Mouse (Mus musculus) common myeloid progenitor, adult 5-6 weeks (primary cell): ENCODE results near the gene Cyba. TPM values are rescaled to one million over a fixed set of nuclear protein-coding genes. Genes with fewer than 3 reads are reported as not detected.

Experiments
- ATAC-seq: replicated peaks from 2 replicates; pipeline ENCODE4 v1.8.0; 2016; ENCODE audit warnings: low read depth, mild to moderate bottlenecking, moderate TSS enrichment, inconsistent platforms; ENCODE audit not compliant: poor library complexity, severe bottlenecking
- total RNA-seq: library from RNA; stranded (forward); fragments of 200-1000, 187-1606 nt; gene quantifications from 2 replicates; pipeline ENCODE4 v1.2.3, GENCODE M21; 2017

The Cyba gene
- total RNA-seq, 1 experiment from 2014 or later: 42.2 TPM

DNA sequence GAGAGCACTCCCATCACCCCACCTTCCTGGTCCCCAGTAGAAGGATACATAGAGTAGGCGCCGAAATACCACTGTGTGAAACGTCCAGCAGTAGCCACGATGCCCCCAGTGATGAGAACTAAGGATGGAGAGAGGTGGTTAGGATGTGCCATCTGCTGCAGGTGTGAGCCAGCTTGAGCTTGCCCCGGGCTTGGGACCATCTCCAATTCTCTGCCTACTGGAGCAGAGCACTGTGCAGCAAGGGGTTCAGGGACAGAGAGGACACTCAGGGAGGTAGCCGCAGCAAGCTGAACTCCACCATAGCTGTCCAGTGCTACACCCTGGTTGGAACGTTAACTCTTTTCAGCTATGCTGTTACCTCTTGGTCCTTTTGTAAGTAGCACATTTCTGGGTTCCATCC is 5.1 kb downstream of the Cyba start:
- no peak for ATAC-seq

DNA sequence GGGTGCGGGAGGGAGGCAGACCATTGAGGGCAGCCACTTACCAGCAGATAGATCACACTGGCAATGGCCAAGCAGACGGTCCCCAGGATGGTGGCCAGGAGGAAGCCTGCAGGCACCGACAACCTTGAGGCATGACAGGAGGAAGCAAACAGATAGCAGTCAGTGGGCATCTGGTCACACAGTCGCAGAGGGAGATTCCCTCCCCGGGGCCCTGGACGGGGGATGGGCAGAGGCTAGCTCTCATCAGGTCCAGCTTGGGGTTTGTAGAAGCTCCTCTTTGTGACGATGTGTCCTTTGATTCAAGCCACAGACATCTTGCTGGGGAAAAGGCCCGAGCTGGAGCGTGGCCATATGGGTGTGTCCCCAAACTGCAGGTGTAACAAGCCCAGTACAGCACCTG is 6.6 kb downstream of the Cyba start:
- ATAC-seq: no peak

DNA sequence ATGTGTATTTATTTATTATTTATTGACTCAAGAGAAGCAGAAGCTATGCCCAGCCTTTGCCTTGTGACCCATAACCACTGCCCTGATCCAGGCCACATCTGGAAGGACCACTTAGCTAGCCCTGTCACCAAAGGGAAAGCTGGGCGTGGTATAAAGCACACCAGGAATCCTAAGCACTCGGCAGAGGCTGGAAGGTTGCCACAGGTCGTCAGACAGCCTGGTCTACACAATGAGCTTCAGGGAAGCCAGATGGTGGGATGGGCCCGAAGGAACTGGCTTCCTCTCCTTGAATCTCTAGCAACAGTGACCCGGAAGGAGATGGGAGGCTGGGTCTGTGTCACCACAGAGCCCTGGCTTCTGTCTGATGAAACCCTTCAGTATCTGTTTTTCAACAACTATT is 9.1 kb downstream of the Cyba start:
- ATAC-seq: no peak

DNA sequence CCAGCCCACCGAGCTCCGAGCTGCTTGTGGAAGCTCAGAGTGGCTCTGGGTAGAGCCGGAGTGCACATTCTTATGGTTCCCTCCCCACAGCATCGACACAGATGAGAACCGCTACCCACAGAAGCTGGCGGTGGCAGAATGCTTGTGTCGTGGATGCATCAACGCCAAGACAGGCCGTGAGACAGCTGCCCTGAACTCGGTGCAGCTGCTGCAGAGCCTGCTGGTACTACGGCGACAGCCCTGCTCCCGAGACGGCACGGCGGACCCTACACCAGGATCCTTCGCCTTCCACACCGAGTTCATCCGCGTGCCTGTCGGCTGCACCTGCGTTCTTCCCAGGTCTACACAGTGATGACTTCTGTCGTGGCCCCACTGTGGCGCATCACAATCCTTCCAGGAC is 9.5 kb downstream of the Cyba start:
- no peak for ATAC-seq

DNA sequence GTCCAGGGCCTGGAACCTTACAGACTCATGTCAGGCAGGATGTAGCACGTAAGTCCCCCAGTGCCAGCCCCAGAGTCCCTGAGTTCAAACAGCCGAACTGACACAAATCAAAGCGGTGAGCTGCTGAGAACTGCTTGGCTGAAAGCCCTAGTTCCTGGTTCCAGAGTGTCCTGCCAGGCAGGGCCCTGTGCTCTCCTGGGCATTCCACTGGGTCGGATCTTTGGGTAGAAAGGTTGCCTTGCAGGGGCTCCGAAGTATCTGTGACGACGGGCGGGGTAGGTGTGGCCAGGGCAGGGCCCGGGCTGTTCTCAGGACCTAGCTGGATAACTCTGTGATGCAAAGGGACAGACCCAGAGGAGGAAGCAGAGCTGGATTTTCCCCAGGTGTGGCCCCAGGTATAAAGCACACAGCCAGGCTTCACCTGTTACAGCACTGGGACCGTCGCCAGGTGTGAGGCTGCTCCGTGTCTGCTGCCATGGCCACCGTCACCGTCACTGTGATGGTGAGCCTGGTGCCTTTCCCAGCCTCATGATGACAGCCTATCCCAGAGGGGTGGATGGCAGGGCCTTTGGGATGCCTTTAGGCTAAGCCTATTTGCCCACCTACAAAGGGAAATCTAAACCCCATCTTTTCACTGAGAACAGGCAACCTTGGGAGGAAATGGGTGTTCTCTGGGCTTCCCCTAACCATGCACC is 11.2 kb downstream of the Cyba start, which contains the start of gene Il17c:
Gene Il17c (plus strand): TSS at position 645 of the 695 bp plus-strand sequence.
- ATAC-seq: no peak

DNA sequence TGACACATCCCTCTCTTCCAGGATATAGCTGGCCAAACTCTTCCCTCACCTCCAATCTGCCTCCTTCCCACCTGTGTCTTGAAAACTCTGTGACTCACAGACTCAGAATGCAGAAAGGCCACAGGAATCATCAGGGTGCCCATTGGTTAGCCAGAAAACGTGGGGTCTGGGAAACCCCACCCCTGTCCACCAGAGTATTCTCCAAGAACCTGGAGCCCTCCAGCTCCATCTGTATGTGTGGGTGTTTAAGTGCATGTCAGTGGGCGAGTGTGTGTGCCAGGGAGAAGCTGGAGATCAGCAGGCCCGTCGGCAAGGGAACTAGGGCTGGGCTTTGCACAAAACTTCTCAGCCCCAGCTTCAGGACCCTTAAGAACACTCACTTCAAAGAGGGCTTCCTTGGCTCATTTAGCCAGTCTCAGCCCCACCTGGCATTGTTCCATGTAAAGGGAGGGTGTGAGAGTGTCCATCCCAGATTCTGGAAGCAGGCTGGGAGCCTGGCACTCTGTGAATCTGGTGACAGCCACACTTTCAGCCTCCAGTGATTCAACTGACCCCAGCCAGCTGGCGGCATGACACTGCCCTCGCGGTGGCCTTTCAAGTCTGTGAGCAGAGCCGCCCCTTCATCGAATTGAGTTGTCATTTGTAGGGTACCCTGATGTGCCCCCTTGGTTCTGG is 12.7 kb downstream of the Cyba start:
- no peak for ATAC-seq

DNA sequence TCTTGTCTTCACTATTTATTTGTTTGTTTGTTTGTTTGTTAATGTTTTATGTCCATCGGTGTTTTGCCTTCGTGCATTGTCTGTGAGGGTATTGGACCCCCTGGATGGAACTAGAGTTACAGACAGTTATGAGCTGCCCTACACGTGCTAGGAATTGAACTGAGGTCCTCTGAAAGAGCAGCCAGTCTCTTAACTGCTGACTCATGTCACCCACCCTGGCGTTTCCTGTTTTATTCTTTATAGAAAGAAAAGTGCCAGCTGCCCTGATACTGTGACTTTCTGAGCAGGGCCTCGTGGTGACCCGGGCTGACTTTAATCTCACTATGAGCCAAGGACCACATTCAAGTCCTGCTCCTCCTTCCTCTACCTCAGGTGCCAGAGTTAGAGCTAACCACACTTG is 17.2 kb downstream of the Cyba start:
- ATAC-seq: peak; percentile 61

DNA sequence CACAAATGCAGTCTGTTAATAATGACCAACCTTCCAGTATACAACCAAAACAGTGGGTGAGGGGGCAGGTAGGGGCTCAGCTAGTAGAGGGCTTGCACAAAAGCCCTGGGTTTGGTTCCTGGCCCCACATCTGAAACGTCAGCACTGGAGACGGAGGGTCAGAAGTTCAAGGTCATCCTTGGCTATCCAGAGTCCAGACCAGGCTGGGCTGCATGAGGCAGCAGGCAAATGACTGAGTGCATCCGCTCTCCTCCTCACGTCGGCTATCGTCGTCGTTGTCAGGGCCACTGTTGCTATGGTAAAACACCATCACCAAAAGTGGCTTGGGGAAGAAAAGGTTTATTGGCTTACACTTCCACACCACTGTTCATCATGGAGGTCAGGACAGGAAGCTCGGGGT is 18.4 kb downstream of the Cyba start:
- no peak for ATAC-seq

DNA sequence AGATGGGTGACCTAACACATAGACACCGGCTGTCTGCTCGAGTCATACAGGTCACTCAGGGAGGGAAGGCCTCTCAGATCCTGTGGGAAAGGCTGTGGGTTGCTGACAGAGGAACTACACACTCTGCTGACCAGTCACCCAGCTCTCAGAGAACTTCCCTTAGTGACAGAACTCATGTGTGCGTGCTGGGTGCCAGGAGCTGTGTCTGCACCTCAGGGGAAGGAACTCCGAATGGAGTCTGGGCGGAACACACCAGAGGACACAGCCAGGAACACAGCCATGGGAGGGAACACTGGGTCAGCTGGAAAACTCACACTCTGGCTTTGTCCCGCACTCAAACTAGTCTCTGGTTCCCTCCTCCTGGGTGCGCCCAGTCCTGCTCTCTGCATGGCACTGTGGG is 25.1 kb downstream of the Cyba start:
- ATAC-seq: no peak

DNA sequence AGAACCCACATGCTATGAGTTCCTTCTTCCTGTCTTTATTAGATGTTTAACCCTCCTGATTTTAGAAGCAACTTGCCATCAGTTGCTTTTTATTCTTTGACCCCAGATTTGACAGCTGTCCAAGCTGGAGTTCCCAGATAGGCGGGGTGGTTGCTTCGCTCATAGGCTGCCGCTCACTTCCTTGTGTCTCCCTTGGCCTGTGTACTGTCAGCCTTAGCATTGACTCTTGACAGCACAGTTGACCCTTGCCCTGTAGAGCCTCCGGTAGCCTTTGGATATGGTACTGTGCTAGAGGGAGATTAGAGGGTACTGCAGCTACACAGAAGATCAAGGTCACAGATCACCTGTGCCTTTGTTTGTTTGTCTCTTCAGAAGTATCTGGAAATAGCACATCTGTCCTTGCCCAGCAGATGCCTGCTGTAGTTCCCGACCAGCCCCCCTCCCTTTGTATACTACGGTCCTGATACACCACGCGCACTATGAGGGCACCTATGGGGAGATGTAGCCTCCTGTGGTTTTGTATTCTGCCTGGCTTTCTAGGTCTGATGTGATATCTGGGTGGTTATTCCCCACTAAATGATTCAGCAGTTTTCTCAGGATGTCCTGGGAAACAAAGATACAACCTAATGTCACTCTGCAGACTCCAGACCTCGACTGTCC is 27.5 kb downstream of the Cyba start:
- ATAC-seq: peak; percentile 53

DNA sequence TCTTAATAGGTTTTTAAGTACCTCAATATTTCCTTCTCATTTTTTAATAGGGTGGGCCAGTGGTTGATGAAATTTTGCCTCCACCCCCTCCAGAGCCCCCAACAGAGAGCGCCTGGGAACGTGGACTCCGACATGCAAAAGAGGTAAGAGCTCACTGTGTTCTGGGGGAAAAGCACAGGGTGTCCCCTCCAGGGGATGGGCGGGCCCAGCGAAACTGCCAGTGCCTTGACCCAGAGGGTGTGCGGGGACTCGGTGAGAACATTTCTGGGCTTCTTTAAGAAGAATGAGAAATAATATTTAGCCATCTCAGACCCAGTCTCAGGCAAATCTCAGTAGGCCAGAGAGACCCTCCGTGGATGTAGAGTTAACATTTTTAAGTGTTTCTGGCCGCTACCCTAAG is 34.5 kb downstream of the Cyba start:
- ATAC-seq: no peak

DNA sequence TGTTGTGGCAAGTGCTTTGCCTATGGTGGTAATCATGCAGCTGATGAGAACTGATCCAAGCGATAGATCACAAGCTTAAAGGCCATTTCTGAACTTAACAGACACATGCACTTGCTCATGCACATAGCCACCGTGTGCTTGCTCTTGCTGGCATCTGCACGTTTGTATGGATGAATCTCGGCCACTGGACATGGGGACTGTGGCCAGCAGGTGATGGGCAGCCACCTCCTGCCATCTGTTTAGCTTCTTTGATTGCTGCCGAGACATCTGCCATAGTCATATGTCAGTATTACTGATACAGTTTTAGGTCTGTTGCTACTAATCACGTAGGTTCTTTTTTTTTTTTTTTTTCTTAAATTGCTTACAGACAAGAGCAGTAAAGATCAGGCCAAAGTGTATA is 37.4 kb downstream of the Cyba start:
- no peak for ATAC-seq

DNA sequence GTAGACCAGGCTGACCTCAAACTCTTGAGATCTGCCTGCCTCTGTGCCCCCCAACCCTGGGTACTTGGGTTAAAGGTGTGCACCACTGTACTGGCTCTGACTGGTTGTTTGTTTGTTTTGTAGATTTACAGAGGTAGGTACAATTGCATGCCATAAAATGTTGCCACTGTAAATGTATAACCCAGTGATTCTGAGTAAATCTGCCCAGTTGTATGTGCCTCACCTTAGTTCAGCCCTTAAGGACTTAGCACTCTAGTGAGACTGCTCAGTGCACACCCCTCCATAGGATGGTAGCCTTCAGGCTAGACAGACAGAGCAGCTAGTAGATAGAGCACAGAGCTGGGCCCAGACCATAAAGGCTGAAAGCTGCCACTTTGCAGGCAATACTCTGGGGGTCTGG is 39.0 kb downstream of the Cyba start:
- no peak for ATAC-seq

DNA sequence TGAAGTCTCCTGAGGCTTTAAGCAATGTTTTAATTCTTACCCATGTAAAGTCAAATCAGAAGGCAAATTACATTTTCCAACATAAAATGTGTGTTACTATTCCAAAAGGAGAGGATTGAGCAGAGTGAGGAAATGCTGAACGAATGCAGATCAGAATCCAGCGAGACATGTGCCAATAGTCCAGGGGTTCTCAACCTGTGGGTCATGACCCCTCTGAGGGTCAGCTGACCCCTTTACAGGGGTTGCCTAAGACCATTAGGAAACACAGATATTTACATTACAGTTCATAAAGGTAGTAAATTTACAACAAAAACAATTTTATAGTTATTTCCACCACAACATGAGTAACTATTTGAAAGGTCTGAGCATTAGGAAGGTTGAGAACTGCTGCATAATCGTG is 42.0 kb downstream of the Cyba start:
- no peak for ATAC-seq

DNA sequence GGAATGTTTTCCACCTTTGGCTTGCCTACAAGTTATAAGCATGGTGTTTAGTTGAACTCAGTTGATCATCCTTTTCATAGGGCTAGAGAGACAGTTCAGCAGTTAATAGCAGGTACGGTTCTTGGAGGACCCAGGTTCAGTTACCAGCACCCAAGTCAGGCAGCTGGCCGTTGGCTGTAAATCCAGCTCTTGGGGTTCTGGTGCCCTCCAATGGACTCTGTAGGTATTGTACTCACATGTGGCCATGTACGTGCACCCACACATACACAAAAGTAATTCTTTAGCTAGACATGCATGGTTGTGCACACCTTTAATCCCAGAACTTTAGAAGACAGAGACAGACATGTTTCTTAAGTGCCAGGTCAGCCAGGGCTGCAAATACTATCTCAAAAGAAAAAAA is 43.4 kb downstream of the Cyba start:
- ATAC-seq: no peak

DNA sequence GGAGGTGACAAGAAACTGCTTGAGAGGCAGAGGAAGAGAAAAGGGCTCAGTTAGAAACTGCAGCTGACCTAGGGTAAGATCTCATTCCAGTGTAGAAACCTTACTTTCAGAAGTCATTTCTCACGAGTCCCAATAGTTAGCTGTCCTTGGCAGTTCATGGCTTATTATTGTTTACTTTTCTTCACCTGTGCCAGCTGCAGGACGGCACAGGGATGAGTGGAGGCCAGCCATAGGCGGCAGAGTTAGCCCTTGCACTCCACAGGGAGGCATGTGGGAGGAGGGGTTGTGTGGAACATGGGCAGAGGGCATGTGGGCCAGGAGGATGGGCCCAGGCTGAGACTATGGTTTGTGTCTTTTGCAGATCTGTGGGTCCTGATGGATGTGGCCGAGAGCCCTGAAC is 49.7 kb downstream of the Cyba start:
- ATAC-seq: no peak

DNA sequence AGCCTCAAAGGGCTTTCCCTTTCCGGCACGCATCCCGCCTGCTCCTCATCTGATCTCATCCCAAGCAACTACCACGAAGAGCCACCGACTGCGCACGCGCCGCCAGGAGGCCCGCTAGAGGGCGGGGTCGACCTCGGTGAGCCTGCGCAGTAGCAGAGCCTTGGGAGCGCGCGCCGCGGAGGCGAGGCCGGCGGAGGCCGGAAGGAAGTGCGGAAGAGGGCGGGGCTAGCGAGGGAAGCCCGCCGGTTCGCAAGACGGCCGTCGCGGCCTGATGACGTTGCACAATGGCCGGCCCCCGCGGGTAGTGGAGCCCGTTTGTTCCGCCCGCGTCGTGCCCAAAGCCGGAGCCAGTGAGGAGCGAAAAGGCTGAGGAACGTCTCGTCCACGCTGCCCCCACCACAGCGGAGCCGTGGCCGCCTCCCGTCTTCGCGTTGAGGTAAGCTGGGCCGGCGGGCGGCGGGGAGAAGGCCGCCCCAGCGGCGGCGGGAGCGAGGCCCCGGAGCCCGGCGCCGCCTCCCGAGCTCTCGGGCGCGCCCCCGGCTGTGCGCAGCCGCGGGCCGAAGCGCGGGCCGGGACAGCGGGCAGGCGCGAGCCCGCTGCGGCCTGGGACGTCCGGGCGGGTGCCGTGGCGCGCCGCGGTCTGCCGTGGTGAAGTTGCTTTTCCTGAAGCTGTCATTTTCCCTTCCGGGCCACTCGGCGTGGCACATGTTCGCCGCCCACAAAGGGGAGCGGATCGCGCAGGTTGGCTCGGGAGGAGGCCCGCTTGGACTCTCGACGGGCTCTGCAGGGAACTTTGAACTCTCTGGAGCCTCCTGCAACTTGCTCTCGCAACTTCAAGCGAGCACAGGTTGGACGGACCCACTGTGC is 56.1 kb downstream of the Cyba start, which contains the start of gene Zc3h18:
Gene Zc3h18 (plus strand): TSS at position 245 of the 867 bp plus-strand sequence.
- peak; percentile 92 for ATAC-seq

DNA sequence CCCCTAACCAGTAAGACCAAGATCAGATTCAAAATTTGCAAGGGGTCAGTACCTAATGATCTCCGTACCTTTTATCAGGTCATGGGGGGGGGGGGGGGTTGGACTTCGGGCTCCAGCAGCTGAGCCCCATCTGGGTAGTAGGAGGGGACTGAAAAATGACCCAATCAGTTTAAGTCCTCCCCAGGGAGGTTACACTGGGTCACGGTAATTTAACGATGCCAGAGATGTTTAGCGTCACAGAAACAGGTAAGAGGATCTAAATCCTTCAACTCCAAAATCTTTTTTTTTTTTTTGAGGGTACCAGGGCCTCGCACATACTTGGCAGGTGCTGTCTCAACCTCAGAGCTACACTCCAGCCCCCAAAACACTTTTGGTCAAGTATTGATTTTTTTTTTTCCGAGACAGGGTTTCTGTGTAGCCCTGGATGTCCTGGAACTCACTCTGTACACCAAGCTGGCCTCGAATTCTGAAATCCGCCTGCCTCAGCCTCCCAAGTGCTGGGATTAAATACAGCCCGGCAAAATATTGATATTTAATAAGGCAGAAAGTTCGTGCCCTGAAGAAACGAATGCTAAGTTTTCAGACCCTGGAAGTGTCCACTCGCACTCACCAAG is 56.9 kb downstream of the Cyba start:
- no peak for ATAC-seq

DNA sequence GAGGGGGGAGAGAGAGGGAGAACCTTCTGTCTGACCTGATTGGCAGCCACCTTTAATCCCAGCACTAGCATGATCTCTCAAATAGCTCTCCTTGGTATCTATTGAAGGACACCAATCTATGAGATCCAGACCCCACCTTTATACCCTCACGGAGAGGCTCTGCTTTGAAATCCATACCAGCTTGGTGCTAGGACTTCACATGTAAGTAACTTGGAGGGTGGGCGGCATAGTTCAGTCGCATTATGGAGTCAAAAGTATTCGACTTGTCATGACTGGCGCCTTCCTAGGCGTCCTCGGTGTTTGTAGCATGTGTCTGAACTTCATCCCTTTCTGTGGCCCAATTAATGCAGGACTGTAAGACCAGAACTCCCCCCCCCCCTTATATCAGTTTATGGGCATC is 57.4 kb downstream of the Cyba start:
- no peak for ATAC-seq
